Mouse (Mus musculus) ES-Bruce4 (cell line): ENCODE results near the gene Gpr89. TPM values are rescaled to one million over a fixed set of nuclear protein-coding genes. Genes with fewer than 3 reads are reported as not detected.

ENCODE experiments used
- H3K27ac ChIP-seq: 2 replicates; pipeline ENCODE4 v1.5.1; 2012; ENCODE audit warnings: low read length, inconsistent platforms; ENCODE audit not compliant: insufficient read depth
- H3K27me3 ChIP-seq: 2 replicates; pipeline ENCODE4 v1.6.1; 2012; ENCODE audit warnings: mild to moderate bottlenecking, low read length, inconsistent platforms; ENCODE audit not compliant: control insufficient read depth, poor library complexity, insufficient read depth, severe bottlenecking
- H3K36me3 ChIP-seq: 2 replicates; pipeline ENCODE4 v1.6.1; 2012; ENCODE audit warnings: inconsistent platforms, mild to moderate bottlenecking, low read length, moderate library complexity; ENCODE audit not compliant: control insufficient read depth, poor library complexity, insufficient read depth, severe bottlenecking
- H3K4me1 ChIP-seq: one replicate; pipeline ENCODE4 v1.8.1; 2011; ENCODE audit warnings: low read length; ENCODE audit not compliant: control insufficient read depth, insufficient read depth
- H3K4me3 ChIP-seq: 2 replicates; pipeline ENCODE4 v1.5.1; 2011; ENCODE audit warnings: low read depth, mild to moderate bottlenecking, low read length
- H3K9ac ChIP-seq: 2 replicates; pipeline ENCODE4 v1.6.1; 2012; ENCODE audit warnings: low read depth, mild to moderate bottlenecking, inconsistent platforms; ENCODE audit not compliant: poor library complexity, severe bottlenecking
- H3K9me3 ChIP-seq: replicated peaks from 2 replicates; pipeline ENCODE4 v1.6.1; 2012; ENCODE audit warnings: mild to moderate bottlenecking, low read length, inconsistent platforms; ENCODE audit not compliant: control insufficient read depth, poor library complexity, insufficient read depth, severe bottlenecking
- CTCF ChIP-seq: IDR thresholded peaks from one replicate; pipeline ENCODE4 v1.8.1; 2011; ENCODE audit warnings: low read depth, low read length
- EP300 ChIP-seq: IDR thresholded peaks from 2 replicates; pipeline ENCODE4 v1.6.1; 2011; ENCODE audit warnings: low read depth, low read length; ENCODE audit not compliant: insufficient read depth
- POLR2A ChIP-seq: IDR thresholded peaks from one replicate; pipeline ENCODE4 v1.8.1; 2011; ENCODE audit warnings: low read length; ENCODE audit not compliant: insufficient read depth
- polyA plus RNA-seq: library from polyadenylated mRNA; stranded (reverse); fragments of >200 nt; gene quantifications from 2 replicates; pipeline ENCODE4 v1.2.4, GENCODE M21; 2011; ENCODE audit warnings: low read depth; ENCODE audit not compliant: missing spikeins, insufficient read depth, insufficient read length

The Gpr89 gene
- polyA plus RNA-seq, 1 experiment: 35.6 TPM

DNA sequence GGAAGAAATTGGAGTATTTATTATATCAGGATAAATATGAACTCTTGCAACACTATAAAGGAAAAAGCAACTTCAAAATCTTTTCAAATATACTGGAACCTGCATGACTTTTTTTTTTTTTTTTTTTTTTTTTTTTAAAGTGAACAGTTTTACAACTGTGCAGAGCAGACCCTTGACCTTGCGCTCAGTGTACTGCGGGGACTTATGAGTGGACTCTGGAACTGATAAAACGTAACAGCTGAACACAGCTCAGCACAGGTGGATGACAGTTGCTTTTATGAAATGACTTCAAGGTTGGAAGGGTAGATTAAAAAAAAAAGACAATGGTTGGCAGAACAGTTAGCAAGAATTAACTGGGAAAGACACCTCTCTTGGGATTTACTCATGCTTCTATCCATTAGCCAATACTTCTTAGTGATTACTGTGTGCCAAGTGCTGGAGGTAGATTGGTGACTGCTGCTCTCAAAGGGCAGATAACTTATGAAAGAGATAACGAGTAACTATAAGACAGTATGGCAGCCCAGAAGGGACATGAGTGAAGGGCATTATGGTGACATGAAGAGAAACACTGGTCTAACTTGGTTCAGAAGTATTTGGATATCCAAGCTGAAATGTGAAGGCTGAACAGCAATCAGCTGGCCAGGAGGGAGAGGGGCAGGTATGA lies 2.7 kb downstream of the Gpr89 start:
- H3K4me1 ChIP-seq: no peaks in the 10 kb centered on the region
- no peaks in the 10 kb centered on the region; the same call in 1 of the 2 replicates for H3K36me3 ChIP-seq
- H3K9ac ChIP-seq: no peak overlapping the region
- TF ChIP-seq POLR2A (no peak), EP300 (no peak), CTCF (no peak)
- no peak overlapping the region for H3K27ac ChIP-seq
- H3K27me3 ChIP-seq: no peaks in the 10 kb centered on the region
- no peaks in the 10 kb centered on the region for H3K9me3 ChIP-seq
- H3K4me3 ChIP-seq: no peak overlapping the region

DNA sequence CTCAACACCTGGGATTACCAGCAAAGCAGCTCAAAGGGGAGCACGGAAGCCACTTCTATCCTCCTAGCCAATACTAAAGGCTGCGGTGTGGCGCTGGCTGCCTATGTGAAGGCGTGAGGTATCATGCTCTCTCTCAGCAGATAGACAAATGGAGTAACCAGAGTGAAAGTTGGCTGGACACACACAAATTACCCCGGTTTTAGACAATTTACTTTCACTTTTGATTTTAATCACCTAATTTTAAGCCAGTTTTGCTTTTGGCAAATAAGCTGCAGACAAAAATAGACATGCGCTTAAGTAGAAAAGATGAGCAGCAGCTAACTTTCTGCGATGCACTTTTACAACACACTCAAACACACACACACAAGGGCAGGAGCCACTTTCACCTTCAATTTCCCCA lies 21.5 kb downstream of the Gpr89 start:
- no peak overlapping the region for H3K4me3 ChIP-seq
- H3K9me3 ChIP-seq: no peaks in the 10 kb centered on the region
- no peaks in the 10 kb centered on the region for H3K4me1 ChIP-seq
- no peaks in the 10 kb centered on the region for H3K27me3 ChIP-seq
- TF ChIP-seq CTCF (no peak), POLR2A (no peak), EP300 (no peak)
- no peak overlapping the region for H3K27ac ChIP-seq
- no peak overlapping the region for H3K9ac ChIP-seq
- peaks cover 10% of the 10 kb centered on the region; the same call in 1 of the 2 replicates for H3K36me3 ChIP-seq

DNA sequence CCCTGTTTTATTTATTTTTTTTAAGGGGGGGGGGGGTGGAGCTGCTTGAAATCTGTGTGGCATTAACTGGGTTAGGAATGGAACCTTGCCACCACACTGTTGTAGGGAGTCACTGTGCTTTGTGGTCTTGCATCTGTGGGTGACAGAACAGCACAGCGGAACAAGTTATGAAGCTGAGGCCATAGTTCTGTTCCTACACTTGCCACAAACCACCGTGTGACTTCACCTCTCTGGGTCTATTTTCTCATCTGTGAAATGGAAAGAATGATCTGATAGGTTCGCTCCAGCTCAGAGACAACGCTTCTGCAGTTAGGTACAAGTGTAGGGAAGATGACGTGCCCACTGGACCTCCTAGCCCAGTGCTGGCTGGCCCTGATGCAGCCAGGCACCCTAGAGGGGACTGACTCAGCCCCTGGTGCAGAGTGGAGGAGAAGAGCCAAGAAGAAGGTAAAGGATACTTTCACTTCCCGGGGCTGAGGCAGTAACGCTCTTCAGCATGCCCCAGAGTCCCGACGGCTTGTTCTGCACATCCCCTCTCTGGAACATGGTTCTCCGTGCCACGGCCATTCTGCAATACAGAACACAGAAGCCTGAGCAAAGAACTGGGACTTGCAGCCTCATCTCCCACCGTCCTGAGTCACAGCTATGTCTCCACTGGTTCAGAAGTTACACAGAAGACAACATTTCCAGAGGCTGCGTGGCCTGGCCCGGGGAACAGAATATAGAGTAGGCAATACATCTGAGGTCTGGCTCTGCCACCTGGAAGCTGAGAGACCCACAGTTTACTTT lies 22.9 kb downstream of the Gpr89 start:
- Histone ChIP-seq H3K36me3 (peaks cover 10% of the 10 kb centered on the region; the same call in 1 of the 2 replicates), H3K27ac (no peak overlapping the region), H3K27me3 (no peaks in the 10 kb centered on the region), H3K4me1 (no peaks in the 10 kb centered on the region), H3K9me3 (no peaks in the 10 kb centered on the region), H3K9ac (no peak overlapping the region), H3K4me3 (no peak overlapping the region)
- TF ChIP-seq POLR2A (no peak), EP300 (no peak), CTCF (no peak)

DNA sequence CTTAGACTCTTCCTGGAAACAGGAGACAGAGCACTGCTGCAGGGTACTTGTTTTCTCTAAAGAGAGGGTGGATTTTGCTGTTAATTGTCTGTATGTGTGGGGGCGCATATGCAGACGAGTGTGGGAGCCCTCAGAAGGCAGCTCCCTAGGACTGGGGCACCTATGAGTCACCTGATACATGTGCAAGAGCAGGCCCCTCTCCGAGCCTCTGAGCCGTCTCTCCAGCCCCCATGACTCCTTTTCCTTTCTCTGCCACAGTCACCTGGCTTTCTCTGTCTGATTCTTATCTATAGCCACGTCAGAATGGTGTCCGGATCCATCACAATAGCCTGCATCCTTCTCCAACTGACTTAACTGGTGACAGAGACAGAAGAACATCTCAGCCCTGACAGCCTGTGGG lies 23.6 kb downstream of the Gpr89 start:
- H3K27ac ChIP-seq: no peak overlapping the region
- peaks cover 10% of the 10 kb centered on the region; the same call in 1 of the 2 replicates for H3K36me3 ChIP-seq
- TF ChIP-seq EP300 (no peak), POLR2A (no peak), CTCF (no peak)
- H3K4me3 ChIP-seq: no peak overlapping the region
- H3K4me1 ChIP-seq: no peaks in the 10 kb centered on the region
- no peaks in the 10 kb centered on the region for H3K27me3 ChIP-seq
- H3K9ac ChIP-seq: no peak overlapping the region
- H3K9me3 ChIP-seq: no peaks in the 10 kb centered on the region

- Histone ChIP-seq H3K9me3 (no peaks in the 10 kb centered on the region), H3K9ac (no peak overlapping the region), H3K36me3 (peaks cover 12% of the 10 kb centered on the region; the same call in 1 of the 2 replicates), H3K4me1 (no peaks in the 10 kb centered on the region), H3K27me3 (no peaks in the 10 kb centered on the region), H3K4me3 (no peak overlapping the region), H3K27ac (no peak overlapping the region)
- TF ChIP-seq CTCF (no peak), POLR2A (no peak), EP300 (no peak)
Observed at GRCm38 (mm10) chr3:96880385-96880784, 24.8 kb downstream of the Gpr89 start.

DNA sequence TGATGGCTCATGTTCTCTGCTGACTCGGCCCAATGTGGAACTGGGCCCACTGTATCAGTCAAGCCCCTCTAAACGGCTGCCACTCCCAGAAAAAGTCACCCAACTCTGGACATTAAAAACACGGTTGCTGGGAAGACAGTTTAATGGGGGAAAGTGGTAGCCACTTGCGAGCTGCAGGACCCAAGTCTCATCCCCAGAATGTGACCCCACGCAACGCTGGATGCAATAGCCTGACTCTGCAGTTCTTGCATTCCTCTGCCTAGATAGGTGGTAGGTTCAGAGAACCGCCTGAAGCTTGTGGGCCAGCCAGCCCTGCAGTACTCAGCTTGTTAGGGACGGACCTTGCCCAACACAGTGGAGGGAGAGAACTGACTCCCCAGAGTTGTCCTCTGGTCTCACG lies 25.6 kb downstream of the Gpr89 start:
- Histone ChIP-seq H3K9me3 (no peaks in the 10 kb centered on the region), H3K27ac (no peak overlapping the region), H3K27me3 (no peaks in the 10 kb centered on the region), H3K4me3 (no peak overlapping the region), H3K9ac (no peak overlapping the region), H3K36me3 (peaks cover 14% of the 10 kb centered on the region; the same call in 1 of the 2 replicates), H3K4me1 (no peaks in the 10 kb centered on the region)
- TF ChIP-seq CTCF: no peak
- TF ChIP-seq EP300: no peak
- no peak for TF ChIP-seq POLR2A
